Mouse (Mus musculus): Measurements from ENCODE around the gene 4930539E08Rik. TPM values are rescaled to one million over a fixed set of nuclear protein-coding genes. Genes with fewer than 3 reads are reported as not detected.

Gene 4930539E08Rik
- polyA plus RNA-seq, 1 experiment, result 31.1 TPM

DNA sequence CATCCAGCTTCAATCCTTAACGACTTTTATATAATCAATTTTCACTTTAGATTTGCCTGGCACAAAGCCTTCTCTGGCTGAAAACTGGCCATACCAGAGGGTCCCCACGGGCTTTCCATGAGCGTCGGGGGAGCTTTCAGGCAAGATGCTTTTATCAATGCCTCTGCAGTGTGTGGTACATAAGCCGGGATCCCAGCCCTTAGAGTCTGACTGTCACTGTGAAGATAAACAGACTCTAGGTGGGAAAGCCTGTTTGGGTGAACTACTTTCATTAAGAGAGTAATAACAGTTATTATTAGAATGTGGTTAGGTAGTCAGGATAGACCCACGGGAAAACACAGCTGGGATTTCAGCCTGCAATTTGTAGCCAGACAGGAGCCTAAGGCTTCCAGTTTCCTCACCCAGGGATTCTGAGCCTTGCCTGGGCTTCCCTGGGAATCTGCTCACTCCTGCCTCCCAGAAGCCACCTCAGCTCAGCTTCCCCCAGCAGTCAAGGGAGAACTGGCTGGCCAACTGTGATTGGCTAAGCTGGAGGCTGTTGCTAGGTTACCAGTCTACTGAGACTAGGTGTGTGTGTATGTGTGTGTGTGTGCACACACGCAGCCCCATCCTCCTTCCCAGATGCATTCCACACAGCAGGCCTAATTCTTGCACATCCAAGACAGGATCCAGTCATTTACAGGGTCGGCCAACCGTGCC lies 45.6 kb downstream of the 4930539E08Rik start:
- WGBS, result 67% methylated on average over 9 of the region's 9 CpGs
- DNase-seq (ENCODE audit: low read depth, low spot score), result no peak

DNA sequence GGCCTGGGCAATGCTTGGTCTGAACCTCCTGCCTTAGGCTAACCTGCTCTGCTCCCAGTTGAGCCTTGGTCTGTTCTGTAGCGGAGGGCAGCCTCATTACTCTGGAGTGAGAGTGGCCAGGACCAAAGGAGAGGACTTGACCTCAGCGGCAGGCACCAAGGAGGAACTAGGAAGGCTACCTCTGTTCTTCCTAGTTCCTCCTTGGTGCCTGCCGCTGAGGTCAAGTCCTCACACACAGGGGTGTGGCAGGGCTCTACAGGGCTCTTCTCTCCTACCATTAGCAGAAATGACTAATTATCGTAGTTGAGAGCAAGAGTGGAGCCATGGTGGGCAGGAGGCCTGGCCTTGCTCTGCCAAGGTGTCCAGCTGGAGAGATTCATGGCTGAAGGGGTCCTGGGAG lies 47.7 kb downstream of the 4930539E08Rik start:
- DNase-seq (ENCODE audit: low read depth, low spot score), result no peak
- 71% methylated on average over 4 of the region's 4 CpGs for WGBS

DNA sequence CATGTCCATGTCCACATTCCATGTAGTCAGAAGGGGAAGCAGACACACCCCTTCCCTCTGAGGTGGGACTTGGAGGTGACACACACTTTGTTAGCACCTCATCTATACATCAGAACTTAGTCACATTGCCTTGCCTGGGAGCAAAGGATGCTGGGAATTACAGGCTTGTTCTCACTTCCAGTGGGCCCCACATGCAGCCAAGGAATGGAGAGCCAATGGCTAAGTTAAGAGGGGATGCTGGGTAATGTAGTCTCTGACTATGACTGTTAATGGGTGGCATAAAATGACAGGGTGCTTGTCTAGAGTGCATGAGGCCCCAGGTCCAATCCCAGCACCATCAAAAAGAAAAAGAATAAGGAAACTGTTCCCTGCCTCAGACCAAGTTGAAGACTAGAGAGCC lies 48.2 kb downstream of the 4930539E08Rik start:
- DNase-seq (ENCODE audit: low read depth, low spot score), result no peak

DNA sequence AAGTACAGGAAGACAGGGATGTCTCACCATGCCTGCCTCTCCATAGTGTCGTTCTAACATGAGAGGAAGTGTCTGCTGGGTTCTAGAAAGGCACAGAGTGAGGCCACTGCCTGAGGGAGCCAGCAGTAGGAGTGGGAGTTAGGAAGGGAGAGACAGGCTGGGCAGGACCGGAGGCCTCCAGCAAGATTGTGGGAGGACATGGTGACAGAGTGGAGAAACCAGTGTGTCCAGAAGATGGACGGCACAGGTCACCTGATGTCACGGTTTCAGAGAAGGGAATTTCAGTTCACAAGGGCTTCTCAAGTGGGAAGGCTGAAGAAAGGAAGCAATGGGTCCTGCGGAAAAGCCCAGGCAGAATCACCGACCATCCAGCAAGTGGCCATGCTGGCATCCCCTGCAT lies 50.7 kb downstream of the 4930539E08Rik start:
- no peak for DNase-seq (ENCODE audit: low read depth, low spot score)
- WGBS, result 77% methylated on average over 6 of the region's 6 CpGs

DNA sequence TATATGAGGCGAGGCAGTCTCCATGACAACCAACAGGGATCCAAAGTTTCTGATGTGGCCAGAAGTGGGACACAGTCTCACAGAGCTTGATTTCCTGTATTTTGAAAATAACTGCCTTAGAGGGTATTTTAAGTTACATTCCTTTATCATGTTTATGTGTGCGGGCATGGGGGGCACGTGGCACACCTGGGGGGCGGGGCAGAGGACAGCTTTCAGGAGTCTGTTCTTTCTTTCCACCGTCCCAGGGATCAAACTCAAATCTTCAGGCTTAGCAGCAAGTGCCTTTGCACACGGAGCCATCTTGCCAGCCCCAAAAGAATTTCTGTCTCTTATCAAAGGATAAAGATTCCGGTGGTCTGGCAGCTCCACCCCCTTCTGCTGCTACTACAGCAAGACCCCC lies 51.2 kb downstream of the 4930539E08Rik start:
- no peak for DNase-seq (ENCODE audit: low read depth, low spot score)
- WGBS, result 68% methylated on average over 7 of the region's 7 CpGs

GRCm38 (mm10) chr17:28858205-28858604 lies 56.9 kb downstream of the 4930539E08Rik start, which contains the start of gene Pnpla1:
Pnpla1 (plus strand) TSS chr17:28858411.
- no peak for DNase-seq (ENCODE audit: low read depth, low spot score)
- 52% methylated on average over 12 of the region's 12 CpGs for WGBS

- no peak for DNase-seq (ENCODE audit: low read depth, low spot score)
- 69% methylated on average over 3 of the region's 3 CpGs for WGBS
Observed at GRCm38 (mm10) chr17:28856030-28856429, 59.1 kb downstream of the 4930539E08Rik start.

- WGBS, result 54% methylated on average over 9 of the region's 9 CpGs
- DNase-seq (ENCODE audit: low read depth, low spot score), result no peak
Observed at GRCm38 (mm10) chr17:28855166-28855885, 59.8 kb downstream of the 4930539E08Rik start.

DNA sequence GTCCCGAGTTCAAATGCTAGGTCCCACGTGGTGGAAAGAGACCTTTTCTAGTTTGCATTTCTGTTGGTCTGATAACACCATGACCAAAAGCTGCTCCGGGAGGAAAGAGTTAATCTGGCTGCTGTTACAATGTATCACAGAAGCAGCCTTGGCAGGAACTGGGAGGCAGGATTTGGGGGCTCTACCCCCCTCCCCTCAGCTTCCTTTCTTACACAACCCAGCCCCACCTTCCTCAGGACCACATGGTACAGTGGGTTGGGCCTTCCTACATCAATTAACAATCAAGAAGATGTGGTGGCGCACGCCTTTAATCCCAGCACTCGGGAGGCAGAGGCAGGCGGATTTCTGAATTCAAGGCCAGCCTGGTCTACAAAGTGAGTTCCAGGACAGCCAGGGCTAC lies 60.7 kb downstream of the 4930539E08Rik start:
- no peak for DNase-seq (ENCODE audit: low read depth, low spot score)

DNA sequence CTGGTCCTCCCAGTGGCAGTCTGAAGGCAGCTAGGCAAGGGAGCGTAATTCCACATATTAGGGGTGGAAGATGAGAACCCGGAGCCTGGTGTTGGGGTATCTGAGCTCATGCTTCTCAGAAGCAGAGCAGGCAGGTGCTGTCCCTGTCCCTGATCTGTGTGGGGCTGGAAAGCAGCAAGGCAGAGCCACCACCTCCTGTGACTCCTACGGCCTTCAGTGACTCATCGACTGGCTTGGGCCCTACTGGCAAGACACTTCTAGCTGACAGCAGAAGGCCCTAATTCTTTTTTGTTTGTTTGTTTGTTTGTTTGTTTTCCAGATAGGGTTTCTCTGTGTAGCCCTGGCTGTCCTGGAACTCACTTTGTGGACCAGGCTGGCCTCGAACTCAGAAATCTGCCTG lies 64.6 kb downstream of the 4930539E08Rik start:
- DNase-seq (ENCODE audit: low read depth, low spot score), result no peak
- 83% methylated on average over 5 of the region's 5 CpGs for WGBS

More for the DNA sequence above, 60.7 kb downstream of the 4930539E08Rik start:
- WGBS, result 86% methylated on average over 7 of the region's 7 CpGs

DNA sequence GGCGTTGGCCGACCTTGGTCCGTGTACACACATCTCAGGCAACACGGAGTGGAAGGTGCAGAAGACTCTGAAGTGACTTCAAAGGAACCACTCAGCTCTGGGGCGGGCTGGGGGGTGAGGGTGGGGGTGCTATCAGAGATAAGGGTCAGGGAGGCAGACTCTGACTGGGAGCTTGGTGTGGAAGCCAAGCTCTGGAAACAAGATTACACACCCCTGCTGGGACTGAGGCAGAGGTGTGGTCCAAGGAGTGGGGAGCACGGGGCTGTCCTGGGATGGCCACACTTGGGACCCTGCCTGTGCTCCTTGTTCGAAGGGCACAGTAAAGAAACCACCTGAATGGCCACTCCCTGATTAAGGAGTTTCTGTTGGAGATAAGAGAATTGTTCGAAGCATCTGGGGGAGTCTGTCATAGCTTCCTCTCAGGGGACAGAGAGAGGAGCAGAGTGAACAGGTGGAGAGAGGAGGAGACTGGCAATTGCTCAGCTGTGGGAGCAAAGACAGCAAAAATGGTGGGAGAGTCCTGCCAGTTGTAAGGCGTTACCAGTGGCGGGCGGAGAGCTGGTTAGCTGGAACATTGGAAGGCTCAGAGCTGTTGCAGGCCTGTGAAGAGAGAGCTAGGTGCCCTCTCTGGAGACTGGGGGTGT lies 68.0 kb downstream of the 4930539E08Rik start:
- 27% methylated on average over 11 of the region's 11 CpGs for WGBS
- DNase-seq (ENCODE audit: low read depth, low spot score), result no peak

Other genes with a start within 250 kb of the 4930539E08Rik start
- 0.14 and 0.52 TPM in 2 replicates for gene Slc26a8, start 225.1 kb downstream of the 4930539E08Rik start, polyA plus RNA-seq (2012; rRNA removed)
- gene Mapk14, start 224.0 kb downstream of the 4930539E08Rik start, polyA plus RNA-seq (2012; rRNA removed), result 49.0 and 62.1 TPM in 2 replicates
- 0.26 and 0.44 TPM in 2 replicates for gene AC170998.1, start 189.2 kb downstream of the 4930539E08Rik start, polyA plus RNA-seq (2012; rRNA removed)
- gene Mapk13, start 146.0 kb downstream of the 4930539E08Rik start, polyA plus RNA-seq (2012; rRNA removed), result 387 and 424 TPM in 2 replicates
- 71.3 and 102 TPM in 2 replicates for gene Brpf3, start 114.2 kb downstream of the 4930539E08Rik start, polyA plus RNA-seq (2012; rRNA removed)
- 1.0 and 1.5 TPM in 2 replicates for gene Pnpla1, start 56.9 kb downstream of the 4930539E08Rik start, polyA plus RNA-seq (2012; rRNA removed)
- gene Pxt1, start 28.5 kb upstream of the 4930539E08Rik start, polyA plus RNA-seq (2012; rRNA removed), result 0.11 and 0.14 TPM in 2 replicates
- gene Kctd20, start 36.6 kb upstream of the 4930539E08Rik start, polyA plus RNA-seq (2012; rRNA removed), result 17.6 and 22.5 TPM in 2 replicates
- 64.2 and 84.2 TPM in 2 replicates for gene Stk38, start 92.7 kb upstream of the 4930539E08Rik start, polyA plus RNA-seq (2012; rRNA removed)
- 65.1 and 112 TPM in 2 replicates for gene Srsf3, start 117.3 kb upstream of the 4930539E08Rik start, polyA plus RNA-seq (2012; rRNA removed)
- gene Cdkn1a, start 175.7 kb upstream of the 4930539E08Rik start, polyA plus RNA-seq (2012; rRNA removed), result 197 and 230 TPM in 2 replicates
- gene Rab44, start 198.8 kb upstream of the 4930539E08Rik start, polyA plus RNA-seq (2012; rRNA removed), result 0.45 and 1.2 TPM in 2 replicates